Mouse (Mus musculus): ENCODE data around the gene Olfr315. TPM values are rescaled to one million over a fixed set of nuclear protein-coding genes. Genes with fewer than 3 reads are reported as not detected.

Gene Olfr315
- polyA plus RNA-seq (2015; fragmentation: Nextera tagmentation; extraction: Ambion mirVana): not detected in 2 replicates

GRCm38 (mm10) chr11:58772888-58773287 lies at the start of gene Olfr315:
Olfr315 (plus strand) TSS chr11:58773188.

DNA sequence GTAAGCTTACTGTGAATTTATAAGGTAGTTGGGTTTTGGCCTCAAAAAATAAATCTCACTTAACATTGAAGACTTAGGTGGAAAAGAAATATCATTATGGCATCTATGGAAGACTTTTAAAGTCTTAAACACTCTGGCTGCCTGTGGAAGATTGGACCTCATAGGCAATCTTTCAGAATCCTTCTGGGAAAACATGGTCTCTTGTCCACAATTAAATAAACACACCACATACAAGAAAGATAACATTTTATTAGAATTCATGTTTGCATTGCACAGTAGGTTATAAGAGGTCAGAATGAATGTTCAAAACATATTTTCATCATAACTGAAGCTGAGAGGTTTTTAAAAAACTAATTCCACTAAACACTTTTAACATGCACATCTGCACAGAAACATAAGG lies 49.1 kb upstream of the Olfr315 start, which contains the start of gene Olfr318:
Olfr318 (minus strand) TSS at position 101 of the 400 bp plus-strand sequence.

DNA sequence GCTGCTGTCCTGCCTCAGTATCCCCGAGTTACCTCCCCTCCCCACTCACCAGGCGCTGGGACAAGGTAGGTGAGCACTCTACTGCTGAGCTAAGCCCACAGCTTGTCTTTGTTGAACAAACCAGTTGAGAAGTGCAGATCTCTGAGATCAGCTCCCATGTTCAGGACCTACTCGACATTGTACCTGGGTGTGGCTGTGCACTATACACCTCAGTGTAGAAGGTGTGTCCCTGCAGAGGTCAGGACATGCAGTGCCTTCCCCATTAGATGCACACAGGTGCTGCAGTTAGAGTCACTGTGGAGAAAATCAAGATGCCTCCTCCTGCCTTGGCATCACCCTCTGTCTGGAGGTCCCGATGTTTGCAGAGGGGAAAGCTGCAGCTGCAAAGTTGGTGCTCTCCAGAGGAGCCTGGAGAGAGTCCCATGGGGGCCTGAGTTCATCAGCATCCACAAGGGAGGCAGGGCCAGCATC lies 34.2 kb upstream of the Olfr315 start, which contains the start of gene Olfr317:
Olfr317 (minus strand) TSS at position 421 of the 471 bp plus-strand sequence.

GRCm38 (mm10) chr11:58752434-58752833 lies 20.6 kb upstream of the Olfr315 start, which contains the start of gene Olfr316:
Olfr316 (plus strand) TSS chr11:58752734.

GRCm38 (mm10) chr11:58782480-58783089 lies 9.6 kb downstream of the Olfr315 start, which contains the start of gene Olfr314:
Olfr314 (plus strand) TSS chr11:58782952.

GRCm38 (mm10) chr11:58801558-58802228 lies 28.7 kb downstream of the Olfr315 start, which contains the start of gene Fam183b:
Fam183b (minus strand) TSS chr11:58801960.

DNA sequence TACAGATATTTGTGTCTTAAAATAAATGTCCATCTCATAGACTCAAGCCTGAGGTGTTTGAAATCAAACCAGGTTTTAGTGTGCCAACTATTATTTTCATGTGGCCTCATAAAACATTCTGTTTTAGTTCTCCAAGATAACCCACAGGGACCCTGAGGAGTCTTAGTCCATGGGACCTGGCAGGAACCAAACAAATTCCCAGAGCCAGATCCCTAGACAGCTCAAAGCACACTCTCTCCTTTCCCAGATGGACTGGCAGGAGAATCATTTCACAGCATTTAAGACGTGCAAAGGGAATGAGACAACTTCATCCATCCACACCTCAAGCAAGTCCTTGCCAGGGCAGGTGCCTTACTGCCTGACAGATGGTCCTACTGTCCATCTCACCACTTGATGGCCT lies 41.7 kb downstream of the Olfr315 start, which contains the start of gene Olfr313:
Olfr313 (plus strand) TSS at position 301 of the 400 bp plus-strand sequence.

GRCm38 (mm10) chr11:58828937-58829336 lies 55.9 kb downstream of the Olfr315 start, which contains the start of gene Olfr312:
Olfr312 (plus strand) TSS chr11:58829237.

Other genes with a start within 250 kb of the Olfr315 start
- gene Olfr330, start 238.4 kb upstream of the Olfr315 start, polyA plus RNA-seq (2015; fragmentation: Nextera tagmentation; extraction: Ambion mirVana): 0.17 TPM in 1 of 2 replicates, not detected in the other
- 0.04 and 0.08 TPM in 2 replicates for gene Olfr329-ps, start 226.8 kb upstream of the Olfr315 start, polyA plus RNA-seq (2015; fragmentation: Nextera tagmentation; extraction: Ambion mirVana)
- 0.12 and 0.18 TPM in 2 replicates for gene Olfr328, start 217.6 kb upstream of the Olfr315 start, polyA plus RNA-seq (2015; fragmentation: Nextera tagmentation; extraction: Ambion mirVana)
- gene Olfr224, start 202.6 kb upstream of the Olfr315 start, polyA plus RNA-seq (2015; fragmentation: Nextera tagmentation; extraction: Ambion mirVana): 0.09 and 0.23 TPM in 2 replicates
- not detected in 2 replicates for gene Olfr325, start 195.5 kb upstream of the Olfr315 start, polyA plus RNA-seq (2015; fragmentation: Nextera tagmentation; extraction: Ambion mirVana)
- 0.21 and 0.41 TPM in 2 replicates for gene Olfr324, start 178.1 kb upstream of the Olfr315 start, polyA plus RNA-seq (2015; fragmentation: Nextera tagmentation; extraction: Ambion mirVana)
- gene 2210407C18Rik, start 157.1 kb upstream of the Olfr315 start, polyA plus RNA-seq (2015; fragmentation: Nextera tagmentation; extraction: Ambion mirVana): not detected in 2 replicates
- not detected in 2 replicates for gene Olfr323, start 142.7 kb upstream of the Olfr315 start, polyA plus RNA-seq (2015; fragmentation: Nextera tagmentation; extraction: Ambion mirVana)
- gene Trim58, start 132.7 kb upstream of the Olfr315 start, polyA plus RNA-seq (2015; fragmentation: Nextera tagmentation; extraction: Ambion mirVana): 0.46 and 0.47 TPM in 2 replicates
- gene Olfr322, start 114.4 kb upstream of the Olfr315 start, polyA plus RNA-seq (2015; fragmentation: Nextera tagmentation; extraction: Ambion mirVana): not detected in 2 replicates
- not detected in 2 replicates for gene Olfr320, start 92.1 kb upstream of the Olfr315 start, polyA plus RNA-seq (2015; fragmentation: Nextera tagmentation; extraction: Ambion mirVana)
- not detected in 2 replicates for gene Olfr319, start 74.0 kb upstream of the Olfr315 start, polyA plus RNA-seq (2015; fragmentation: Nextera tagmentation; extraction: Ambion mirVana)
- not detected in 2 replicates for gene Olfr318, start 49.2 kb upstream of the Olfr315 start, polyA plus RNA-seq (2015; fragmentation: Nextera tagmentation; extraction: Ambion mirVana)
- gene Olfr317, start 34.0 kb upstream of the Olfr315 start, polyA plus RNA-seq (2015; fragmentation: Nextera tagmentation; extraction: Ambion mirVana): not detected in 2 replicates
- gene Olfr316, start 20.5 kb upstream of the Olfr315 start, polyA plus RNA-seq (2015; fragmentation: Nextera tagmentation; extraction: Ambion mirVana): not detected in 2 replicates
- gene Olfr314, start 9.8 kb downstream of the Olfr315 start, polyA plus RNA-seq (2015; fragmentation: Nextera tagmentation; extraction: Ambion mirVana): not detected in 2 replicates
- gene Fam183b, start 28.8 kb downstream of the Olfr315 start, polyA plus RNA-seq (2015; fragmentation: Nextera tagmentation; extraction: Ambion mirVana): 15.4 and 16.6 TPM in 2 replicates
- gene Olfr313, start 41.8 kb downstream of the Olfr315 start, polyA plus RNA-seq (2015; fragmentation: Nextera tagmentation; extraction: Ambion mirVana): not detected in 2 replicates
- not detected in 2 replicates for gene Olfr312, start 56.0 kb downstream of the Olfr315 start, polyA plus RNA-seq (2015; fragmentation: Nextera tagmentation; extraction: Ambion mirVana)
- not detected in 2 replicates for gene Olfr311, start 66.1 kb downstream of the Olfr315 start, polyA plus RNA-seq (2015; fragmentation: Nextera tagmentation; extraction: Ambion mirVana)
- gene Gm12258, start 74.0 kb downstream of the Olfr315 start, polyA plus RNA-seq (2015; fragmentation: Nextera tagmentation; extraction: Ambion mirVana): 10.6 and 13.8 TPM in 2 replicates
- 8.7 and 8.9 TPM in 2 replicates for gene 2810021J22Rik, start 94.0 kb downstream of the Olfr315 start, polyA plus RNA-seq (2015; fragmentation: Nextera tagmentation; extraction: Ambion mirVana)
- gene Zfp39, start 131.0 kb downstream of the Olfr315 start, polyA plus RNA-seq (2015; fragmentation: Nextera tagmentation; extraction: Ambion mirVana): 4.1 and 5.5 TPM in 2 replicates
- gene Btnl10, start 144.7 kb downstream of the Olfr315 start, polyA plus RNA-seq (2015; fragmentation: Nextera tagmentation; extraction: Ambion mirVana): not detected in 2 replicates
- 689 and 707 TPM in 2 replicates for gene Rnf187, start 165.7 kb downstream of the Olfr315 start, polyA plus RNA-seq (2015; fragmentation: Nextera tagmentation; extraction: Ambion mirVana)
- 79.4 and 87.2 TPM in 2 replicates for gene Hist3h2ba, start 175.7 kb downstream of the Olfr315 start, polyA plus RNA-seq (2015; fragmentation: Nextera tagmentation; extraction: Ambion mirVana)
- 40.8 and 43.4 TPM in 2 replicates for gene Hist3h2a, start 181.5 kb downstream of the Olfr315 start, polyA plus RNA-seq (2015; fragmentation: Nextera tagmentation; extraction: Ambion mirVana)
- 0.48 and 0.62 TPM in 2 replicates for gene Trim17, start 181.5 kb downstream of the Olfr315 start, polyA plus RNA-seq (2015; fragmentation: Nextera tagmentation; extraction: Ambion mirVana)
- 16.3 and 17.6 TPM in 2 replicates for gene Trim11, start 204.9 kb downstream of the Olfr315 start, polyA plus RNA-seq (2015; fragmentation: Nextera tagmentation; extraction: Ambion mirVana)

All from neural tube, postnatal 0 days (tissue).